Mouse (Mus musculus) neutrophil, adult 5-6 weeks (primary cell): ENCODE results near the gene Crip1. TPM values are rescaled to one million over a fixed set of nuclear protein-coding genes. Genes with fewer than 3 reads are reported as not detected.

Source experiments
- ATAC-seq: fragments of 151-379, 151-347 bp; 2 replicates; pipeline ENCODE4 v1.8.0; 2017; ENCODE audit warnings: mild to moderate bottlenecking, moderate TSS enrichment; ENCODE audit not compliant: insufficient number of reproducible peaks, poor library complexity, low FRiP score, severe bottlenecking; ENCODE audit errors: extremely low read depth
- total RNA-seq: library from RNA; stranded (forward); fragments of 200-1000 nt; gene quantifications from 2 replicates; pipeline ENCODE4 v1.2.3, GENCODE M21; 2017

Gene Crip1
- total RNA-seq = 361 and 448 TPM in 2 replicates

DNA sequence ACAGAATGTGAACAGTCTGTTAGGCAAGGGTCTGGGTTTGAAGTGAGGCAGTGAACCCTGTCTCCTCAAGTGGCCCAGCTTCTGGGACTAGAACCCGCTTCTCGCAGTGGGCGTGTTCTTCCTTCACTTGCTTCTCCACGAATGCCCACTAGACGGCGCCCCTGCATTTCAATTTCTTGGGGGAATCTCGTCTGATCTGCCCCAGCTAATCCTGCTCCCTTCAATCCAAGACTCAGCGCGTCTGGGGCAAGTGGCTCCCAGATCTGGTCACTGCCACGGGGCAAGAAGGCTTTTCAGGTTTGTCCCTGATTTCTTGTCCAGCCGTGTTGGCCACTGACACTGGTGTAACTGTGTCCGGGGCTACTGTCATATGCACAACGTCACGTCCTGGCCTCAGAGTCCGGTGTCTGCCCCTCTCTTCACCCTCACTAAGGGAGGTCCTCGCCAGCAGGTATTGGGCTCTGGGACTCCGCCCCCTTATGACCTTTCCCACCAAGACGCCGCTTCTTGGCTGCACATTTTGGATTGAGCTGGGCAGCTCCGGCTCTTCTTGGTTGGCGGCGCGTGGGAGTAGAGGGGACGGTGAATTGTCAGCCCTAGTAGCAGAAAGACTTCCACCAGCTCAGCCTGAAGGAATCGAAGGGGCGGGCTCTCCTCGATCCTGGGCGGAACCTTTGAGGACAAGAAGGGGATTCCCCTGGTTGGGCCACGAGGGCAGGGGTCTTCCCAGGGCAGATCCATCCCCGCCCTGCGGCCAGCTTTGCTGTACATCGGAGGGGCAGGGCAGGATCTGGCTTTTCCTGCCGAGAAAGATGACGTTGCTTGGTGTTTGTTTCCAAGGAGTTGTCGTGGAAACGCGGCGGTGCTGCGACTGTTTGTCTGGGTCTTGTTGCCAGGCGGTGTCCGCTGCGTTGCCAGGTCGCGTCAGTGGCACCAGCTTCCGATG is at the start of gene Crip1:
Gene Crip1, plus strand, starts transcription at position 205 of the 946 bp plus-strand sequence.
- ATAC-seq = peak; percentile 59

DNA sequence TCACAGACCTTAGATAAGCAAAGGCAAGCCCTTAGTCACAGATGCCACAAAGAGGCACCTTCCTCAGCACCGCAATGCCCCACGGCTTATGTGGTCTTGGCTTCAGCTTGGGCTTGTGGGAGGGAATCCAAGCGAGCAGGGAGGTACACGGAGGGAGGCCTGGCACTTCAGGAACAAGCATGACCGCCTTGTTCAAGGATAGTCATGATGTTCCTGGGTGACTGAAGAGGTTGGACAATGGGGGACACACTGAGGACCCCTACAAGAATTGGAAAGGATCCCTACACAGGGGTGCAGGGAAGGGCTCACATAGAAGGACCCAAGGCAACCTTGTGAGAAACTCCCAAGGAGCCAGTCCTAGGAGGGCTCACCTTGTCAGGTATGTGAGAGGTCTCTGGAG is 49.1 kb upstream of the Crip1 start:
- ATAC-seq = no peak

DNA sequence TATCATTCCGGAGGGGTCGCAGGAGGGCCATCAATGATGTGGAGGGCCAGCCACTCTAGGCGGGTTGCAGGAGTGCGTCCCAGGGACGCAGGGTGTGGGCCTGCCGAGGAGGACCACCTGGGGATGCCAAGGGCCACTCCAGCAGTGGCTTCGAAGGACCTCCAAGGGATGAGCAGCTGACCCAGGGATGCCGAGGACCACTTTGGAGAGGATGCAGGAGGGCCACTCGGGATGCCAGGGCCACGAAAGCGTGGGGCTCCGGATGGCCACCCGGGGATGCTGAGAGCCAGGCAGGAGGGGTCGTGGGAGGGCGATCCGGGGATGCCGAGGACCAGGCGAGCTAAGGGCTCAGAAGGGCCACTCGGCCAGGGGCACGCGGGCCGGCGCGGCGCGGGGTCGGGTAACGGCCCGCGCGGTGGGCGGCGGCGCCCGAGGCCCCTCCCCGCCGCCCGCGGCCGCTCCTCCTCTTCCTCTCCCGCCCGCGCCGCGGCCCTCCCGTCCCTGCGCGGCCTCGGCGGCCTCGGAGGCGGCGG is 48.3 kb upstream of the Crip1 start, which contains the start of gene Mta1:
Gene Mta1, plus strand, starts transcription at position 530 of the 533 bp plus-strand sequence.
- ATAC-seq = no peak

DNA sequence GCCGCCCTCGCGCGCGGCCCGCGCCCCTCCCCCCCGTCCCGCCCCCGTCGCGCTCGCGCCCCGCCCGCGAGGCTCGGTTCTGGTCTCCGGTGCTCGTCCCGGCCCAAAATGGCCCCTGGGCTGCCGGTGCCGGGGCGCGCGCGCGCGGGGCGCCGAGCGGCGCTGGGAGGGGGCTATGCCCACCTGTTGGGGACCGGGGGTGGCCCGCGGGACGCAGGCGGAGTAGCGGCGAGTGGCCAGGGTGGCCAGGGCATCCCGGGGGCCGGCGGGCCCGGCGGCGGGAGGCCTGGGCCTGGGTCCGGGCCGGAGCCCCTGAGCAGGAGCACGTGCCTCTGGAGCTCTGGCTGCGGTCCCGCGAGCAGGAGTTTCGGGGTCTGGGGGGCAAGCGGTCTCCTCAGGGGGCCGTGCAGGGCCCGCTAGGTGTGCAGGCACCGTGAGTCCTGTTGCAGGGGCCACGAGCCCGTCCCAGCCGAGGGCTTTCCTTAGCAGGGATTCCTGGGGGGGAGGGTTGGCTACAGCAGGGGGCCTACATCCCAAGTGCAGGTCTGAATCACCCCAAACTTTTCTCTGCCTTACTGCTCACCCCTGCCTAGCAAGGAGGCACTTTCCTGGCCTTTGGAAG is 47.5 kb upstream of the Crip1 start:
- no peak for ATAC-seq

DNA sequence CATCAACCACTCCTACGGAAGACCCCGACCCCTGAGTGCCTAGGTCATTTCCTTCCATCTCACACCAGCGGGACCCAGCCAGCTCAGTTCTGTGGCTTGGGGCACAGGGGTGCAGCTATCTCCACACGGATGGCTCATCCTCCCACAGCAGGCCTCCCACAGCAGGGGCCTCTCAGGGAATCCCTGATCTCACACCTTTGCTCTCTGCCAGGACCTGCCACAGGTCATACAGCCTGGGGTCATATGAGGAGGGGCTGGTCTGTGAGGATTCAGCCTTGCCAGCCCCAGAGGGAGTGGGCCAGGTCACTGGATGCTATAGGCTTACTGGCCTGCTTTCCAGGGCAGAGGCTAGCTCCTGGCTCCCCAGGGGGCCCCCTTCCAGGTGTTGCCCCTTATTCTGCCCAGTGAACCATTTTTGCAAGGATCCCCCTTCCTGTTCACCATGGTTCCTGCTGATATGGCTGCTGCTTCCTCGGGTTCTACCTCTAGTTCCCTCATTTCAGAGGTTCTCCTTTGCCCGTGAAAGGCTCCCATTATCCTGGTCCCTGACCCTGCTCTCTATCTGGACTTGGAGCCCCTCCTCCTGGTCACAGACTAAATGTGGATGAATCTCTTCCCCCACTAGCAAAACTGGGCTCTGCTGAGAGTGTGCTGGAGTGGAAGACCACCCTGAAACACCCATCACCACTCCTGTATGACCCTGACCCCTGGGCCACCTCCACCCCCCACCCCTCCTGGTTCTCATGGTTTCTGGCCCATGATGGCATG is 46.5 kb upstream of the Crip1 start:
- ATAC-seq = no peak

DNA sequence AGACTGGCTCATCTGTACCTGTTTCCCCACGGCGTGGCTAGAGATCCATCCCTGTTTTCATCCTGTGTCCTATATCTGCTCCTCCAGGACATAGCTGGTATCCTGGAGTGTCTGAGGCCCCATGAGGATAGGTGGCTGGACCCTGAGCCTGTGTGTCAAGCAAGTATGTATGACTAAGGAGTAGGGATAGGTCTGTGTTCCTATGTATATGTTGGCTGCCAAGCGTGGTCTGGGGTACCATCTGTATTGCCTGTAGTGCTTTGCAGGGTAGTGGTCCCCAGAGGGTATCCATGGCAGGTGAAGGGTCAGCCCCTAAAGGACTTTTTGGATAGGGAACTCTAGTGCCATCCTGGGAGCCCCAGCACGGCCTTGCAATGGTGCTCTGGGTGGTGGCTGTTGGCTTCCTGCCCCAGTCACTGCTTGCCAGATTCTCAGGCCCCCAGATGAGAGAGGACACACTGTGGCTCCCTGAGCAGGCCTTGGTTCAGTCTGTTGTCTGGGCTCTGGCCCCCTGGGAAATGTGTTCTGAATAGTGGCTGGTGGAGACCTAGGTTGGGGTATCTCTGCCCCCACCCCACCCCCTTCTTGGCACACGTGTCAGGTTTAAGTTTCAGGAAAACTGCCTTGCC is 45.6 kb upstream of the Crip1 start:
- no peak for ATAC-seq

DNA sequence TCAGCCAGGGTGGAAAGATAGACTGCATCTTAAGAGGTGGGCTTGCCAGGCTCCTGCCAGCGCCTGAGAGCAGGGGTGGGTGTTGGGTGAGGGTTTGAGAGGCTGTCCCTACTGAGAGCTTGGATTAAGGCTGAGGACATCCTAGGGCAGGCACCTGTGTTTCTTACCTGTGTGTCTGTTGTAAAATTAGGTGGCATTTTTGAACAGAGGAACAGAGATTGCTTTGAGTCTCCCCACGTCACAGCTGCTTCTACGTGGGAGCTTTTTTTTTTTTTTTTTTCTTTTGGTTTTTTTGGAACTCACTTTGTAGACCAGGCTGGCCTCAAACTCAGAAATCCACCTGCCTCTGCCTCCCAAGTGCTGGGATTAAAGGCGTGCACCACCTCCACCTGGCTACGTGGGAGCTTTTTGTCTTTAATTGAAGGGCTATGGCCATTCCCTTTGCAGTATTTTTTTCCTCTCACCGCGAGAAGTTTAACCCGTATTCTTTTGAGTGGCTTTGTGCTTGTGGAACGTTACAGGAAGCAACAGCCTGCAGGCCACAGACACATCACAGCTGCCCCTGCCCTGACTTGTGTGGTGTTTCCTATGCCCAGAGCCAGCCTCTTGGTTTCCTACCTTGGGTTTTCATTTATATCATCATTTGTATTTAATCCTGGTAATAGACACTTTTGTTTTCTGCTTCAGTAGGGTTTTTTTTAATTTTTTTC is 44.7 kb upstream of the Crip1 start:
- no peak for ATAC-seq

DNA sequence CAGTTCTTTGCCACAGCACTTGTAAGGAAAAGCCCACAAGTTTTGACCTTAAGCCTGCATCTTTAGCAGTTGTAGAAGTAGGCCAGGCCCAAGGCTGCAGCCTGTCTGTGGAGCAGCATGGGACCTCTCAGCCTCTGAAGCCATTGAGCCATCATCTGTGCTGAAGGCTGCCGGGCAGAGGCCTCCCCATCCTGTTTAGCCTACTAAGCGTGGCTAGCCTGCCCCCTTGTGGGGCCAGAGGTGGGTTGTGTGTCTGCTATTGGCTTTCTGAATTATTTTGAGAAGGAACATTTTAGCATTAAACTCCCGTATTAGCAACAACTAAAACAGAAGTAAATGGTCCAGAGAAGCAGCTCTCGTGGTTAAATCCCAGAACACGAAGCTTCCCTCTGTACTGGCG is 43.7 kb upstream of the Crip1 start:
- peak; percentile 66 for ATAC-seq

DNA sequence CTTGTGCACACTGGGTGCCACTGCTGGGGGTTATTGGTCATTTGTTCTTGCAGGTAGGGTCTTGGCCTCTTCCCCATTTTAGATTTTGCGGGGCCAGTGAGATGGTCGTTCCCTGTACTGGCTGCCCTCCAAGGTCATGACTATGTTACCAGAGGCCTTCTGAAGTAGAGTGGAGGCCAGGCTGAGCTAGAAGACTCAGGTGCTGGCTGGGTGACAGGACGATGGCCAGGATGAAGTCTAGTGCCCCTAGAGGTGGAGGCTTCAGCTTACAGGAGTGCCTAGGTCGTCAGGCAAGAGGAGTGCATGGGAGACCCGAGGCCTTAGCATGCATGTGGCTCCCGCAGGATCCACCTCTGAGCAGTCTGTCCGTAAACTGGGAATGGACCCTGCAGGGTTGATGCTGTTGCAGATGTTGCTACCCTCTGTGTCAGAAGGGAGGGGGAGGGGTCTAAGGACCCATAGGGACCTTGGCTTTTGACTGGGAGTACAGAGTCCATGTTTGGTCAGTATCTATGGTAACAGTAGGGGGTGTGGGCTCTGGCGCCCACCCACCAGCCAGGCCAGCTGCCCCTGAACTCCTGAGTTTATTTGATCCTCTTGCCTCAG is 42.2 kb upstream of the Crip1 start:
- ATAC-seq = no peak; the same call in 1 of the 2 replicates

DNA sequence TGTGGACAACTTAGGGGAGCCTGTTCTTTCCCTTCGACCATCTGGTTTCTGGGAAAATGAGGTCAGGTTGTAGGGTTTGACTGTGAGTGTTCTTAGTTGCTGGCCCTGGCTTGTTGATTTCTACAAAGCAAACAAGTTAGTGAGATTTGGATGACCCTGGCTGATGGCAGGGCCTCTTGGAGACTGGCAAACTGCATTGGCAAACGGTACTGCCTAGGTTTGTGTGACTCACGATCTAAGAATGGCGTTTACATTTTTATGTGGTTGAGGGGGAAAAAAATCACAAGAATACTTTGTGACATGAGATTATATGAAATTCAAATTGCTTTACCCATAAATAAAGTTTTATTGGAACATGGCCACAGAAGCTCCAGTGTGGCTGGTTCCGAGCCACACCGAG is 39.7 kb upstream of the Crip1 start:
- no peak for ATAC-seq

DNA sequence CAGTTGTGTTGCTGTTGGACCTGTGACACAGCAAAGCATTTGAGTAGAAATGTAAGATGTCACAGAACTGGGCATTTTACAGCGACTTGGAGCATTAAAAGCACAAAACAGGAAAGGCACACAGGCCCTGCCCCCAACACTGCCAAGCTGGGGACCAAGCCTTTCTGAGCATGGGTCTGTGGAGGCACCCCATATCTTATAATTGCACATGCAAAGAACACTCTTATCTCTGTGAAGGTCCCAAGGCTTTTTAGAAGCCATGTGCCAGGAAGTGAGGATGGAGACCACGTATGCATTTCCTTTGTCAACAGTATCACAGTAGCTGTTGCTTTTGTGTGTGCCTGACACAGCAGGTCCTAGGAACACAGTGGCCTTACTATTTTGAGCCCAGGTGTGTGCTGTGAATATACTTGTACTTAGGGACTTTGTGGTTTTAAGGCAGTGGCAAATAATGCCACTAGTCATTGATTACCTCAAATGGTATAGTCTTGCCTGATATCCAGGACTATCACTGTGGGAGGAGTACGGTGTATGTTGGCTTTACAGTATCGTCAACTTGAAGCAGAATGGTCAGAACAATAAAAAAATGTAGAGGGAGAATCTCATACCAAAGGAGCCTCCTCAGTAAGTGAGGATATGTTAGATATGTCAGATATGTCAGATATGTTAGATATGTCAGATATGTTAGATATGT is 38.5 kb upstream of the Crip1 start:
- ATAC-seq = no peak

DNA sequence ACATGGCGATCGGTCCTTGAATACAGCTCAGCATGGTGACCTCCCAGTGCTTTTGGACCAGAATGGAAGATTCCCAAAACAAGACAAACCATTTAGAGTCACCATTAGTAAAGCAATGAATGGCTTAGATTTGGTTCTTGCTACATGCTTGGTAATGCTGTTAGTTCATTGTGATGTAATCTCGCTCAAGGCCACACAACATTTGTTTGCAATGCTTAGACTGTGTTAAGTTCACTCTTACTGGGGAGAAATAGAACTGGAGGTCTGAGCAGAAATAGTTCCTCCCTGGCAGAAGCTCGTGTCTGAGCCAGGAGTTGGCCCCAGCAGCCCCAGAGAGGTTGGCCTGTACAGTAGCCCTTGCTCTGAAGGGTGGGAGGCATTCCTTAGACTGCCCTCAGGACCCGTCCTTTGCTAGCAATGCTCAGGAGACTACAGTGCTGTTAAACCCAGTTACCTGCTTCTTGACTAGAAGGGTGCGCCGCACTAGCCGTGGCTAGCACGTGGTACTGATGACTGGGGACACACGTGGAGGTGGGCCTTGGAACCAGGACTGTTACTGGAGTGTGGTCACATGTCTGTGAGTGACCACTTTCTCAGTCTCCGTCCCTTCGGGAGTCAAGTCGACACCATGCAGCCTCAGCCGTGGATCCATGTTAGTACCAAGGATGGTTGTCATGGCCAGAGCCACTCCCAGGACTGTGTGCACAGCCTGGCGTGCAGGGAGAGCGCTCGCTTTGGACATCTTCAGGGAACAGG is 37.4 kb upstream of the Crip1 start:
- no peak for ATAC-seq

DNA sequence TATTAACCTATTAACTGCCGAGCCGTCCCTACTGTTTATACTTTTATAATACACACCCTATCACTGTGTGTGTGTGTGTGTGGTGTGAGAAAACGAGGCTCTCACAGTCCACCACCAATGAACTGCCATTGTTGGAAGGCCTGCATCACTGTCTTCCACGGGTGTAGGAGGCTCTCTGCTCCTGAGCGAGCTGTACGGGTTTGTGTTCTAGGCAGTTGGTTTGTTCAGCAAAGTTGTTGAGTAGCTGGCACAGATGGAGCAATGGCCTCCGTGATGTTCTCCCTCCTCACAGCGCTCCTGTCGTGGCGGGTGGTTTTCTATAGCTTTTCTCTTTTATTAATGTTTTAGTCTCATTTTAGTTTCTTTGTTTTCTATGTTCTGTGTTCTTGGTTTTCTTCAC is 36.3 kb upstream of the Crip1 start:
- no peak for ATAC-seq

DNA sequence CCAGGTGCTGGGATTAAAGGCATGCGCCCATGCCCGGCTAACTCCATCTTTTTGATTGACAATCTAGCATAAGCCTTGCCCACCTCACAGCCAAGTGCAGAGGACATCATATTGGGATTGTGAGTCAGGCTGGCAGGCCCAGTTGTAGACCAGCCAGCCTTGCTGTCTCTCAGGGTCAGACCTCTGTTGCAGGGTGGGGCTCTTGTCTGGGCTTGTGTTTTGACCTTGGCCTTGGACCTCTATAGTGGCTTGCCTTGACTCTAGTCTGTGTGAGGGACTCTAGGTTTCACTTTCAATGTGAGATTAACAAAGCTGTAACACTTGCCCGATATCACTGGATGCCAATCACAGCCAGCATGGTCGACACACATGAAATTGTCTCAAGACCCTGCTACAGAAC is 32.0 kb upstream of the Crip1 start:
- ATAC-seq = no peak

DNA sequence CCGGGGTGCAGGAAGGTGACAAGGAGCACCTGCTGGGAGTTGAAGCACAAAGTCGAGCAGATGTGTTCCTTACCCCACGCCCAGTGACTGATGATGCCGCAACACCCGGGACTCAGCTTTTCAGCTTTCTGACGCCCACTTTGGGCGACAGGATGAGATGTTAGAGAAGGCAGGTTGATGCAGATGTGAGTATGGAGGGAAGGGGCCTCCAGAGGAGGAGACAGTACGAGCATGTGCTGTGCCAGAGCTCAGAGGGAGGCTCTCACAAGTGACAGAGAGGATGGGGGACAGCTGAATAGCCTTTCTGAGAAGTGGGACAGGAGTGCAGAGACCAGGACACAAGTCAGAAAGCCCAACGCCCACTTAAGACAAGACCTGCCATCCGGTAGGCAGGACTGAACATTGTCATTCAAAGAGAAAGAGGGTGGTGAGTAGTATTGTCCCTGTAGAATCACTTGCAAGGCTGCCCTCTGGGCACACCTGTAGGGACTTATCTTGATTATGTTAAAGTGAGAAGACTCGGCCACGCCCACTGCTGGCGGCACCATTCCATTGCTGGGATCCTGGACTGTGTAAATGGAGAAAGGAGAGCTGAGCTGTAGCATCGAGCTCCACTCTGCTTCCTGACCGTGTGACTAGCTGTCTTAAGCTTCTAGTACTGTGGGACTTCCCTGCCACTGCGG is 31.1 kb upstream of the Crip1 start:
- ATAC-seq = no peak
